Mouse (Mus musculus): ENCODE measurements around the gene Tac2. TPM values are rescaled to one million over a fixed set of nuclear protein-coding genes. Genes with fewer than 3 reads are reported as not detected.
"Not testable (repeated sequence)": the region's sequence is repeated elsewhere in the genome, so short reads cannot be mapped to it uniquely, and the experiment has no call there.

Tac2 gene
- total and polyA plus RNA-seq, 3 experiments = 0.32 TPM; not detected in 2

DNA sequence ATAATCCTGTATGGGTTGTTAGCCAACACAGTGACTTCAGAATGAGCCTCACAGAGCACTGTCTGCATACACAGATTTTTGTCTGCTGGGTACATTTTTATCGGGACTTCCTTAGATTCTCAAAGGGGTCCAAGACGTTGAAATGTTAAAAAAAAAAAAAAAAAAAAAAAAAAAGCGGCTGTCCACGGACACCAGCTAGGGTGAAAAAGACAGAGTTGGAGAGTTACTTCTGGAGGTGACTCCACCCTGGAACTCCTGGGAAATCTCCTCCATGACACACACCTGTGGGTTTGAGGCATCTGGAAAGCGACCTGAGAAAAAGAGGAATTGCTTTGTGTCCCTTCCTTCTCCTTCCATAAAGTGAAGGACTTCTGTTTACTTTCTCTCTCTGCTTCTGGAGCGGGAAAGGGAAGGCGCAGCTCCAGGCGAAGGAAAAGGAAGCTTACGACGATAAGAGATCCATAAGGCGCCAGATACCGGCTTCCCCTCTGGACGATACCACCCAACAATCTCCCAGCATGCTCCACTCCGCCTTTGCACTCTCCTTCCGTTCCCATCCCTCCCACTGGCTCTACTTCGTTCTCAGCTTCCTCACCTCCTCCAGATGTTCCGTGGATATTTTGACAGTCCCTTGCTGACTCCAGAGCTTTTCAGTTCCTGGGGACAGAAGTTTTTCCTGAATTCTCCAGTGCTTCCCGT is 31.6 kb downstream of the Tac2 start:
- Histone ChIP-seq H3K36me3 (ENCODE audit: control insufficient read depth in 1 of 2, insufficient read depth in 2 of 2, low read length in 2 of 2) (peaks cover 0 to 16% of the 10 kb centered on the region in 2 experiments; a peak in 2 of 4 replicates), H3K4me1 (ENCODE audit: control insufficient read depth in 1 of 2, insufficient read depth in 2 of 2, low read length in 2 of 2) (peaks cover 0 to 26% of the 10 kb centered on the region in 2 experiments; a peak in 2 of 4 replicates), H3K79me2 (ENCODE audit: control insufficient read depth, insufficient read depth, low read length, poor library complexity) (no peaks in the 10 kb centered on the region), H3K27ac (ENCODE audit: control insufficient read depth, low read depth, low read length) (no peak overlapping the region), H3K4me3 (ENCODE audit: control insufficient read depth in 1 of 2, insufficient read depth in 1 of 2, low read depth in 2 of 2, low read length in 2 of 2) (peak overlapping the region; percentile 5 to 23), H3K9ac (ENCODE audit: control insufficient read depth, low read depth, low read length, poor library complexity, severe bottlenecking) (peak overlapping the region; percentile 17; the same call in 1 of the 2 replicates), H3K9me3 (replicated peaks; ENCODE audit: insufficient read depth, low read length) (no peaks in the 10 kb centered on the region), H3K27me3 (ENCODE audit: control insufficient read depth in 1 of 2, insufficient read depth in 2 of 2, low read length in 2 of 2) (peaks cover 2 to 4% of the 10 kb centered on the region in 2 experiments; a peak in 2 of 4 replicates)
- TF ChIP-seq MXI1 (IDR thresholded peaks at IDR 0.05; ENCODE audit: low read depth, low read length) (no peak), MYC (IDR thresholded peaks at IDR 0.05; ENCODE audit: low read depth, low read length) (no peak), ELF1 (IDR thresholded peaks at IDR 0.05; ENCODE audit: low read depth, low read length) (no peak), EP300 (IDR thresholded peaks at IDR 0.05; ENCODE audit: low read depth in 1 of 2, low read length in 2 of 2) (peak in 1 of 2 experiments; percentile 27; a peak in 1 of 4 replicates), E2F4 (IDR thresholded peaks at IDR 0.05; ENCODE audit: borderline replicate concordance, low read depth, low read length) (no peak), TBP (IDR thresholded peaks at IDR 0.05; ENCODE audit: low read depth, low read length) (peak; percentile 10; the same call in 1 of the 2 replicates), GATA1 (IDR thresholded peaks at IDR 0.05; ENCODE audit: low read depth, low read length) (peak; percentile 64), MAX (IDR thresholded peaks at IDR 0.05; ENCODE audit: low read length) (no peak), USF1 (IDR thresholded peaks at IDR 0.05; ENCODE audit: low read depth, low read length) (no peak), ZNF384 (IDR thresholded peaks at IDR 0.05; ENCODE audit: low read depth, low read length) (peak; percentile 66; the same call in 1 of the 2 replicates)
- peak; percentile 38 for DNase-seq (ENCODE audit: low read depth, low spot score)

GRCm38 (mm10) chr10:127759181-127760110 is 35.2 kb downstream of the Tac2 start, which contains the start of the genes Rdh1 and Rdh16f1:
Gene Rdh1, plus strand, starts transcription at chr10:127759721.
Gene Rdh16f1, plus strand, starts transcription at chr10:127759787.
- Histone ChIP-seq H3K79me2 (ENCODE audit: control insufficient read depth, insufficient read depth, low read length, poor library complexity) (no peaks in the 10 kb centered on the region), H3K36me3 (ENCODE audit: control insufficient read depth in 1 of 2, insufficient read depth in 2 of 2, low read length in 2 of 2) (peaks cover 0 to 14% of the 10 kb centered on the region in 2 experiments; a peak in 2 of 4 replicates), H3K9me3 (replicated peaks; ENCODE audit: insufficient read depth, low read length) (no peaks in the 10 kb centered on the region), H3K9ac (ENCODE audit: control insufficient read depth, low read depth, low read length, poor library complexity, severe bottlenecking) (no peak within 1 kb of the TSS), H3K27ac (ENCODE audit: control insufficient read depth, low read depth, low read length) (no peak within 1 kb of the TSS), H3K4me1 (ENCODE audit: control insufficient read depth in 1 of 2, insufficient read depth in 2 of 2, low read length in 2 of 2) (peaks cover 0 to 22% of the 10 kb centered on the region in 2 experiments; a peak in 2 of 4 replicates), H3K27me3 (ENCODE audit: control insufficient read depth in 1 of 2, insufficient read depth in 2 of 2, low read length in 2 of 2) (peaks cover 2 to 8% of the 10 kb centered on the region in 2 experiments; a peak in 2 of 4 replicates), H3K4me3 (ENCODE audit: control insufficient read depth in 1 of 2, insufficient read depth in 1 of 2, low read depth in 2 of 2, low read length in 2 of 2) (no peak within 1 kb of the TSS)
- no peak for DNase-seq (ENCODE audit: low read depth, low spot score)
- TF ChIP-seq GATA1 (IDR thresholded peaks at IDR 0.05; ENCODE audit: low read depth, low read length) (peak; percentile 32; the same call in 1 of the 2 replicates), GABPA (IDR thresholded peaks at IDR 0.05; ENCODE audit: low read depth, low read length) (no peak)

DNA sequence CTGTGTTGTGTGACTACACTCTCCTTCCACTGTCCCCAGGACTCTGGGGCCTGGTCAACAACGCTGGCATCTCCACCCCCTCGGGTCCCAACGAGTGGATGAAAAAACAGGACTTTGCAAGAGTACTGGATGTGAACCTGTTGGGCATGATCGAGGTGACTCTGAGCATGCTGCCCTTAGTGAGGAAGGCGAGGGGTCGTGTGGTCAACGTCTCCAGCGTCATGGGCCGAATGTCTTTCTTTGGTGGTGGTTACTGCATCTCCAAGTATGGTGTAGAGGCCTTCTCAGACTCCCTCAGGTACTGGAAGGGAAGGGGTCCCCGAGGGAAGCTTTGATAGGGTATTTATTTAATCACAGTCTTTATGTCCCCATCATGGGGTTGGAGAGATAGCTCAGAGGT is 38.6 kb downstream of the Tac2 start:
- H3K9me3 ChIP-seq (replicated peaks; ENCODE audit: insufficient read depth, low read length); H3K4me1 ChIP-seq (ENCODE audit: control insufficient read depth in 1 of 2, insufficient read depth in 2 of 2, low read length in 2 of 2); H3K4me3 ChIP-seq (ENCODE audit: control insufficient read depth in 1 of 2, insufficient read depth in 1 of 2, low read depth in 2 of 2, low read length in 2 of 2); DNase-seq (ENCODE audit: low read depth, low spot score); H3K27me3 ChIP-seq (ENCODE audit: control insufficient read depth in 1 of 2, insufficient read depth in 2 of 2, low read length in 2 of 2); H3K79me2 ChIP-seq (ENCODE audit: control insufficient read depth, insufficient read depth, low read length, poor library complexity); H3K27ac ChIP-seq (ENCODE audit: control insufficient read depth, low read depth, low read length); H3K36me3 ChIP-seq (ENCODE audit: control insufficient read depth in 1 of 2, insufficient read depth in 2 of 2, low read length in 2 of 2); H3K9ac ChIP-seq (ENCODE audit: control insufficient read depth, low read depth, low read length, poor library complexity, severe bottlenecking): not testable (repeated sequence)
